Mouse (Mus musculus) CH12.LX (cell line): ENCODE measurements at regions not wholly inside any gene's neighbourhood (a gene's known extent, or its start where the extent isn't known, plus 50 kb on each side); places are given as distances from the start of the nearest gene placed in this dataset.

Experiments
- DNase-seq: peaks from one replicate; pipeline ENCODE4 v3.0.0-alpha.2; 2013; ENCODE audit errors: extremely low read depth
- H3K27ac ChIP-seq: 2 replicates; pipeline ENCODE4 v1.5.1; 2012; ENCODE audit warnings: low read depth, mild to moderate bottlenecking, control low read depth, moderate library complexity; ENCODE audit not compliant: insufficient read depth
- H3K27me3 ChIP-seq: replicated peaks from 2 replicates; pipeline ENCODE3; 2012; ENCODE audit warnings: inconsistent platforms
- H3K36me3 ChIP-seq, 2 experiments: replicated peaks in 1 of 2; 2 replicates each; pipeline versions ENCODE3 to v1.6.1; 2012; ENCODE audit warnings: inconsistent platforms in 1 of 2, low read length in 1 of 2, mild to moderate bottlenecking in 1 of 2, mixed read lengths in 1 of 2, moderate library complexity in 1 of 2; ENCODE audit not compliant: control insufficient read depth in 1 of 2, insufficient read depth in 1 of 2
- H3K4me1 ChIP-seq, 2 experiments: 2 replicates each; pipeline ENCODE4 v1.6.1; 2012; ENCODE audit warnings: inconsistent platforms in 1 of 2, moderate library complexity in 1 of 2; ENCODE audit not compliant: insufficient read depth in 2 of 2, control insufficient read depth in 1 of 2
- H3K4me2 ChIP-seq: 2 replicates; pipeline ENCODE4 v1.6.1; 2012; ENCODE audit warnings: low read depth, mild to moderate bottlenecking, control low read depth; ENCODE audit not compliant: poor library complexity, insufficient read depth, severe bottlenecking
- H3K4me3 ChIP-seq, 3 experiments: fragments of 150-350 bp in 1 of 3; sonication (generic) in 1 of 3; replicated peaks in 1 of 3; 2 replicates each; pipeline versions ENCODE3 to v1.5.1; 2011 to 2012; ENCODE audit warnings: low read depth in 2 of 3, low read length in 2 of 3, mild to moderate bottlenecking in 2 of 3, moderate library complexity in 2 of 3, control low read depth in 1 of 3, improper control_type of control experiment in 1 of 3, inconsistent platforms in 1 of 3, mixed read lengths in 1 of 3; ENCODE audit not compliant: poor library complexity in 1 of 3
- H3K79me2 ChIP-seq: replicated peaks from 2 replicates; pipeline ENCODE4 v1.6.1; 2012; ENCODE audit warnings: mild to moderate bottlenecking, moderate library complexity; ENCODE audit not compliant: control insufficient read depth, poor library complexity, insufficient read depth, severe bottlenecking; ENCODE audit errors: extremely low read depth
- H3K9ac ChIP-seq: 2 replicates; pipeline ENCODE4 v1.6.1; 2012; ENCODE audit warnings: low read depth, mild to moderate bottlenecking, control low read depth, moderate library complexity; ENCODE audit not compliant: insufficient read depth
- H3K9me3 ChIP-seq: replicated peaks from 2 replicates; pipeline ENCODE3; 2012; ENCODE audit warnings: low read length, inconsistent platforms, mixed read lengths
- BHLHE40 ChIP-seq: IDR thresholded peaks from 2 replicates; pipeline ENCODE4 v1.6.1; 2011; ENCODE audit warnings: mild to moderate bottlenecking, low read depth, low read length, improper control_type of control experiment
- CHD2 ChIP-seq: IDR thresholded peaks from 2 replicates; pipeline ENCODE4 v1.6.1; 2011; ENCODE audit warnings: low read length, improper control_type of control experiment
- ELF1 ChIP-seq: IDR thresholded peaks from 2 replicates; pipeline ENCODE4 v1.6.1; 2014; ENCODE audit warnings: low read depth, mild to moderate bottlenecking, inconsistent platforms, low read length, improper control_type of control experiment
- EP300 ChIP-seq: IDR thresholded peaks from 2 replicates; pipeline ENCODE4 v1.6.1; 2011; ENCODE audit warnings: low read length, improper control_type of control experiment
- ETS1 ChIP-seq: conservative IDR thresholded peaks from 2 replicates; pipeline ENCODE4 v1.6.1; 2012; ENCODE audit warnings: low read depth, mild to moderate bottlenecking, inconsistent platforms, low read length, improper control_type of control experiment, moderate library complexity
- GABPA ChIP-seq: IDR thresholded peaks from 2 replicates; pipeline ENCODE4 v1.6.1; 2012; ENCODE audit warnings: low read depth, low read length, improper control_type of control experiment, inconsistent platforms; ENCODE audit not compliant: insufficient replicate concordance
- HCFC1 ChIP-seq: IDR thresholded peaks from 2 replicates; pipeline ENCODE4 v1.6.1; 2012; ENCODE audit warnings: low read depth, mild to moderate bottlenecking, inconsistent platforms, low read length, improper control_type of control experiment
- JUN ChIP-seq: IDR thresholded peaks from 2 replicates; pipeline ENCODE4 v1.6.1; 2011; ENCODE audit warnings: low read depth, mild to moderate bottlenecking, low read length, improper control_type of control experiment, moderate library complexity; ENCODE audit not compliant: insufficient read depth
- MAFK ChIP-seq: IDR thresholded peaks from 2 replicates; pipeline ENCODE4 v1.6.1; 2011; ENCODE audit warnings: low read length, improper control_type of control experiment; ENCODE audit not compliant: insufficient replicate concordance
- MAX ChIP-seq: IDR thresholded peaks from 2 replicates; pipeline ENCODE4 v1.6.1; 2011; ENCODE audit warnings: low read length, improper control_type of control experiment
- MAZ ChIP-seq: IDR thresholded peaks from 2 replicates; pipeline ENCODE4 v1.6.1; 2012; ENCODE audit warnings: low read depth, mild to moderate bottlenecking, inconsistent platforms, low read length, improper control_type of control experiment, moderate library complexity
- MEF2A ChIP-seq: IDR thresholded peaks from 2 replicates; pipeline ENCODE4 v1.6.1; 2014; ENCODE audit warnings: low read depth, mild to moderate bottlenecking, inconsistent platforms, low read length, improper control_type of control experiment, borderline replicate concordance
- MYC ChIP-seq: IDR thresholded peaks from 2 replicates; pipeline ENCODE4 v1.6.1; 2011; ENCODE audit warnings: low read depth, mild to moderate bottlenecking, improper control_type of control experiment, low read length
- NELFE ChIP-seq: IDR thresholded peaks from 2 replicates; pipeline ENCODE4 v1.6.1; 2011; ENCODE audit warnings: low read depth, low read length, improper control_type of control experiment
- PAX5 ChIP-seq: IDR thresholded peaks from 2 replicates; pipeline ENCODE4 v1.6.1; 2012; ENCODE audit warnings: low read length, inconsistent platforms, mixed read lengths
- POLR2A ChIP-seq: IDR thresholded peaks from 2 replicates; pipeline ENCODE4 v1.6.1; 2011; ENCODE audit warnings: low read depth, mild to moderate bottlenecking, improper control_type of control experiment, low read length
- POLR2AphosphoS2 ChIP-seq: IDR thresholded peaks from 2 replicates; pipeline ENCODE4 v1.6.1; 2011; ENCODE audit warnings: low read depth, low read length, improper control_type of control experiment
- RAD21 ChIP-seq: IDR thresholded peaks from 2 replicates; pipeline ENCODE4 v1.6.1; 2011; ENCODE audit warnings: low read depth, mild to moderate bottlenecking, low read length, improper control_type of control experiment, moderate library complexity
- SIN3A ChIP-seq: IDR thresholded peaks from 2 replicates; pipeline ENCODE4 v1.6.1; 2012; ENCODE audit warnings: low read length, improper control_type of control experiment, inconsistent platforms
- SMC3 ChIP-seq: IDR thresholded peaks from 2 replicates; pipeline ENCODE4 v1.6.1; 2011; ENCODE audit warnings: low read depth, low read length, improper control_type of control experiment
- TBP ChIP-seq: conservative IDR thresholded peaks from 2 replicates; pipeline ENCODE4 v1.6.1; 2011; ENCODE audit warnings: low read depth, low read length, improper control_type of control experiment
- TCF12 ChIP-seq: IDR thresholded peaks from 2 replicates; pipeline ENCODE4 v1.6.1; 2014; ENCODE audit warnings: low read depth, mild to moderate bottlenecking, inconsistent platforms, low read length, improper control_type of control experiment
- USF1 ChIP-seq: IDR thresholded peaks from 2 replicates; pipeline ENCODE4 v1.6.1; 2014; ENCODE audit warnings: low read depth, mild to moderate bottlenecking, inconsistent platforms, low read length, improper control_type of control experiment
- USF2 ChIP-seq: conservative IDR thresholded peaks from 2 replicates; pipeline ENCODE4 v1.6.1; 2011; ENCODE audit warnings: low read depth, low read length, improper control_type of control experiment
- ZKSCAN1 ChIP-seq: IDR thresholded peaks from 2 replicates; pipeline ENCODE4 v1.6.1; 2012; ENCODE audit warnings: low read depth, inconsistent platforms, low read length, improper control_type of control experiment, borderline replicate concordance
- ZMIZ1 ChIP-seq: IDR thresholded peaks from 2 replicates; pipeline ENCODE4 v1.6.1; 2012; ENCODE audit warnings: low read depth, mild to moderate bottlenecking, inconsistent platforms, low read length, improper control_type of control experiment
- ZNF384 ChIP-seq: IDR thresholded peaks from 2 replicates; pipeline ENCODE4 v1.6.1; 2012; ENCODE audit warnings: low read depth, low read length, improper control_type of control experiment, inconsistent platforms
- dilution Hi-C: fragments of 300-500 bp; cut with MboI; formaldehyde crosslinking; loops from 2 replicates; pipeline ENCODE4 v1.14.3; 2020; ENCODE audit warnings: low sequenced_read_pairs; ENCODE audit not compliant: extremely low pct_unique_long_range_greater_than_20kb, extremely low pct_ligation_motif_present
- in situ Hi-C: fragments of 300-500 bp; cut with MboI; formaldehyde crosslinking; loops from 3 replicates; pipeline ENCODE4 v1.14.3; 2019; ENCODE audit warnings: low sequenced_read_pairs, low pct_ligation_motif_present, low pct_unique_long_range_greater_than_20kb, mixed read lengths

- no peaks in the 10 kb centered on the region for H3K36me3 ChIP-seq
- no peaks in the 10 kb centered on the region for H3K27me3 ChIP-seq
- H3K4me1 ChIP-seq: no peaks in the 10 kb centered on the region
- H3K79me2 ChIP-seq: no peaks in the 10 kb centered on the region
- dilution Hi-C loops: no loop called here
- in situ Hi-C loops: no loop called here
- H3K9ac ChIP-seq: no peak overlapping the region
- no peak overlapping the region for H3K27ac ChIP-seq
- no peak for DNase-seq
- H3K9me3 ChIP-seq: peaks cover 7% of the 10 kb centered on the region
- no peak overlapping the region for H3K4me2 ChIP-seq
- no peak overlapping the region for H3K4me3 ChIP-seq
- TF ChIP-seq USF2 (no peak), POLR2AphosphoS2 (no peak), ETS1 (no peak), MEF2A (no peak), TCF12 (no peak), CHD2 (no peak), JUN (no peak)
These were observed 829.6 kb upstream of the Tyrp1 start for GRCm38 (mm10) chr4:80004366-80004700.

GRCm38 (mm10) chr4:80004788-80005187 lies 829.1 kb upstream of the Tyrp1 start:
- dilution Hi-C loops (no loop called here), in situ Hi-C loops (no loop called here)
- no peak overlapping the region for H3K27ac ChIP-seq
- H3K9me3 ChIP-seq: peaks cover 5% of the 10 kb centered on the region
- no peak overlapping the region for H3K4me2 ChIP-seq
- H3K36me3 ChIP-seq: no peaks in the 10 kb centered on the region
- H3K9ac ChIP-seq: no peak overlapping the region
- no peak for TF ChIP-seq GABPA
- no peak for TF ChIP-seq TBP
- no peak for TF ChIP-seq EP300
- TF ChIP-seq ZNF384: no peak
- TF ChIP-seq SIN3A: no peak
- TF ChIP-seq BHLHE40: no peak
- TF ChIP-seq CHD2: no peak
- TF ChIP-seq ZKSCAN1: no peak
- TF ChIP-seq HCFC1: no peak
- TF ChIP-seq NELFE: no peak
- no peaks in the 10 kb centered on the region for H3K4me1 ChIP-seq
- DNase-seq: peak; percentile 0
- H3K4me3 ChIP-seq: no peak overlapping the region
- H3K27me3 ChIP-seq: no peaks in the 10 kb centered on the region
- H3K79me2 ChIP-seq: no peaks in the 10 kb centered on the region

GRCm38 (mm10) chr4:80027876-80028275 lies 806.0 kb upstream of the Tyrp1 start:
- Histone ChIP-seq H3K27me3 (no peaks in the 10 kb centered on the region), H3K79me2 (no peaks in the 10 kb centered on the region), H3K36me3 (no peaks in the 10 kb centered on the region), H3K4me1 (no peaks in the 10 kb centered on the region), H3K9me3 (peaks cover 17% of the 10 kb centered on the region), H3K9ac (no peak overlapping the region), H3K4me2 (no peak overlapping the region), H3K4me3 (no peak overlapping the region), H3K27ac (no peak overlapping the region)
- dilution Hi-C loops (no loop called here), in situ Hi-C loops (no loop called here)
- TF ChIP-seq ETS1: no peak
- TF ChIP-seq SMC3: no peak
- no peak for TF ChIP-seq MYC
- no peak for TF ChIP-seq MEF2A
- TF ChIP-seq PAX5: no peak
- no peak for TF ChIP-seq USF1
- no peak for TF ChIP-seq RAD21
- no peak for TF ChIP-seq ELF1
- no peak for TF ChIP-seq MAZ
- no peak for TF ChIP-seq POLR2A
- TF ChIP-seq ZMIZ1: no peak
- TF ChIP-seq CHD2: no peak
- no peak for TF ChIP-seq HCFC1
- no peak for TF ChIP-seq NELFE
- TF ChIP-seq MAX: no peak
- no peak for TF ChIP-seq GABPA
- no peak for TF ChIP-seq MAFK
- DNase-seq: no peak
